Comparison of ENCODE assay signal across 24 mouse cellular contexts in genomic region chr6:51024756-51025155, GRCm38 (mm10).
A peak's percentile ranks its signal among the peaks of the same experiment; 100 is the strongest.
DNase-seq lines count a peak whose midpoint lies in the region; ATAC-seq lines count a peak whose summit lies in the region.
"Had no signal": no experiment of that assay in that cellular context is flagged by ENCODE, and none has a peak within 500 bp of the region (broad histone marks: within the 10 kb centered on the region; RNA-seq: fewer than 3 reads in every experiment).

No protein-coding gene starts in this region.

- WGBS in kidney, embryonic 14.5 days = 90% methylated on average over 3 of the region's 3 CpGs
- WGBS in midbrain, embryonic 10.5 days = 91% methylated on average over 3 of the region's 3 CpGs
- WGBS in midbrain, embryonic 13.5 days = 91% methylated on average over 3 of the region's 3 CpGs
- WGBS in embryonic facial prominence, embryonic 12.5 days = 75% methylated on average over 3 of the region's 3 CpGs

- no peaks in the 10 kb centered on the region for H3K9me3 ChIP-seq in kidney, embryonic 14.5 days (ENCODE audit: control insufficient read depth, low read length)
- no peaks in the 10 kb centered on the region for H3K9me3 ChIP-seq in midbrain, embryonic 10.5 days (replicated peaks)
- no peaks in the 10 kb centered on the region for H3K9me3 ChIP-seq in midbrain, embryonic 13.5 days
- no peaks in the 10 kb centered on the region for H3K9me3 ChIP-seq in embryonic facial prominence, embryonic 12.5 days
- H3K9me3 ChIP-seq: embryonic facial prominence, embryonic 13.5 days; forebrain, embryonic 10.5 days; liver, embryonic 12.5 days; lung, embryonic 15.5 days; midbrain, embryonic 12.5 days; neural tube, embryonic 13.5 days had no signal

- ATAC-seq in kidney, embryonic 14.5 days (ENCODE audit: low FRiP score, low TSS enrichment) = no peak
- no peak for ATAC-seq in midbrain, embryonic 13.5 days
- no peak for ATAC-seq in embryonic facial prominence, embryonic 12.5 days (ENCODE audit: insufficient number of reproducible peaks, insufficient read depth, low FRiP score, low TSS enrichment)
- ATAC-seq in megakaryocyte progenitor cell, adult 5-6 weeks (replicated peaks; ENCODE audit: poor library complexity) = 0 out of 2 replicates have a peak, but pooled peaks have one; percentile 23
- ATAC-seq: CD4-positive, CD25-positive, alpha-beta regulatory T cell, adult 4 months; forebrain, postnatal 0 days; liver, embryonic 12.5 days had no signal

- H3K27ac ChIP-seq in kidney, embryonic 14.5 days (ENCODE audit: low read depth, low read length) = no peak overlapping the region
- peak overlapping the region; percentile 34; the same call in 1 of the 2 replicates for H3K27ac ChIP-seq in midbrain, embryonic 10.5 days (replicated peaks)
- H3K27ac ChIP-seq in midbrain, embryonic 13.5 days = no peak overlapping the region
- peak overlapping the region; percentile 52 for H3K27ac ChIP-seq in embryonic facial prominence, embryonic 12.5 days
- H3K27ac ChIP-seq: embryonic facial prominence, embryonic 13.5 days; forebrain, embryonic 10.5 days; hindbrain, embryonic 14.5 days; left cerebral cortex, adult 2 months; liver, embryonic 12.5 days; lung, embryonic 15.5 days; macrophage; midbrain, embryonic 12.5 days; neural tube, embryonic 13.5 days had no signal

- H3K27me3 ChIP-seq in kidney, embryonic 14.5 days (ENCODE audit: control insufficient read depth, insufficient read depth, low read length) = no peaks in the 10 kb centered on the region
- H3K27me3 ChIP-seq in midbrain, embryonic 10.5 days (ENCODE audit: low read depth, poor library complexity, severe bottlenecking) = peaks cover 31% of the 10 kb centered on the region
- H3K27me3 ChIP-seq in midbrain, embryonic 13.5 days = no peaks in the 10 kb centered on the region
- H3K27me3 ChIP-seq in embryonic facial prominence, embryonic 12.5 days = no peaks in the 10 kb centered on the region
- H3K27me3 ChIP-seq: embryonic facial prominence, embryonic 13.5 days; liver, embryonic 12.5 days; lung, embryonic 15.5 days; neural tube, embryonic 13.5 days had no signal

- H3K9ac ChIP-seq in kidney, embryonic 14.5 days (ENCODE audit: low read depth, low read length) = no peak overlapping the region
- no peak overlapping the region for H3K9ac ChIP-seq in midbrain, embryonic 13.5 days (replicated peaks)
- no peak overlapping the region for H3K9ac ChIP-seq in embryonic facial prominence, embryonic 12.5 days
- H3K9ac ChIP-seq: embryonic facial prominence, embryonic 13.5 days; forebrain, postnatal 0 days; hindbrain, embryonic 14.5 days; liver, embryonic 12.5 days; lung, embryonic 15.5 days; midbrain, embryonic 12.5 days; neural tube, embryonic 13.5 days had no signal

- no peak overlapping the region for H3K4me2 ChIP-seq in kidney, embryonic 14.5 days (replicated peaks; ENCODE audit: low read depth, low read length)
- no peak overlapping the region for H3K4me2 ChIP-seq in midbrain, embryonic 13.5 days (replicated peaks)
- no peak overlapping the region for H3K4me2 ChIP-seq in embryonic facial prominence, embryonic 12.5 days (replicated peaks)
- H3K4me2 ChIP-seq: embryonic facial prominence, embryonic 13.5 days; heart, embryonic 11.5 days; hindbrain, embryonic 14.5 days; liver, embryonic 12.5 days; lung, embryonic 15.5 days; midbrain, embryonic 12.5 days; neural tube, embryonic 13.5 days had no signal

- peak; percentile 7 for DNase-seq in kidney, adult 11 months
- DNase-seq in midbrain, embryonic 10.5 days (ENCODE audit: low spot score) = no peak
- no peak for DNase-seq in layer of hippocampus, adult 11-12 months (ENCODE audit: low spot score)
- no peak for DNase-seq in Muller cell, postnatal 12 days (ENCODE audit: inconsistent ontology term)
- DNase-seq: cerebellum, adult 9-10 months; forebrain, postnatal 0 days; heart, postnatal 10 days; left cerebral cortex, postnatal 4 days; right cerebral cortex, adult 18-20 months had no signal

- no peaks in the 10 kb centered on the region for H3K36me3 ChIP-seq in kidney, embryonic 14.5 days (ENCODE audit: control insufficient read depth, insufficient read depth, low read length)
- H3K36me3 ChIP-seq in midbrain, embryonic 10.5 days = no peaks in the 10 kb centered on the region
- no peaks in the 10 kb centered on the region for H3K36me3 ChIP-seq in midbrain, embryonic 13.5 days
- H3K36me3 ChIP-seq in embryonic facial prominence, embryonic 12.5 days = no peaks in the 10 kb centered on the region
- H3K36me3 ChIP-seq: embryonic facial prominence, embryonic 13.5 days; forebrain, embryonic 10.5 days; liver, embryonic 12.5 days; lung, embryonic 15.5 days; midbrain, embryonic 12.5 days; neural tube, embryonic 13.5 days had no signal

- H3K4me1 ChIP-seq in kidney, embryonic 14.5 days (ENCODE audit: control insufficient read depth, insufficient read depth, low read length) = no peaks in the 10 kb centered on the region
- peaks cover 29% of the 10 kb centered on the region for H3K4me1 ChIP-seq in midbrain, embryonic 10.5 days
- H3K4me1 ChIP-seq in midbrain, embryonic 13.5 days (replicated peaks) = no peaks in the 10 kb centered on the region
- no peaks in the 10 kb centered on the region for H3K4me1 ChIP-seq in embryonic facial prominence, embryonic 12.5 days
- H3K4me1 ChIP-seq: liver, embryonic 12.5 days; lung, embryonic 15.5 days; midbrain, embryonic 12.5 days; neural tube, embryonic 13.5 days had no signal

- no peak overlapping the region for H3K4me3 ChIP-seq in kidney, embryonic 14.5 days (ENCODE audit: low read length)
- H3K4me3 ChIP-seq in midbrain, embryonic 10.5 days = no peak overlapping the region
- no peak overlapping the region for H3K4me3 ChIP-seq in midbrain, embryonic 13.5 days (replicated peaks)
- H3K4me3 ChIP-seq in embryonic facial prominence, embryonic 12.5 days = no peak overlapping the region
- H3K4me3 ChIP-seq: embryonic facial prominence, embryonic 13.5 days; forebrain, embryonic 10.5 days; left cerebral cortex, adult 2 months; liver, embryonic 12.5 days; lung, embryonic 15.5 days; midbrain, embryonic 12.5 days; neural tube, embryonic 13.5 days had no signal

Comparison
In these comparisons a context has a peak if more than half of its experiments do, and no peak if none do; other contexts are left out.
1. H3K27ac ChIP-seq: peak in midbrain, embryonic 10.5 days (single experiment) and embryonic facial prominence, embryonic 12.5 days (single experiment); none in kidney, embryonic 14.5 days (single experiment) and midbrain, embryonic 13.5 days (single experiment).